Comparison of ENCODE assay signal across 8 mouse cellular contexts in the genomic region with DNA sequence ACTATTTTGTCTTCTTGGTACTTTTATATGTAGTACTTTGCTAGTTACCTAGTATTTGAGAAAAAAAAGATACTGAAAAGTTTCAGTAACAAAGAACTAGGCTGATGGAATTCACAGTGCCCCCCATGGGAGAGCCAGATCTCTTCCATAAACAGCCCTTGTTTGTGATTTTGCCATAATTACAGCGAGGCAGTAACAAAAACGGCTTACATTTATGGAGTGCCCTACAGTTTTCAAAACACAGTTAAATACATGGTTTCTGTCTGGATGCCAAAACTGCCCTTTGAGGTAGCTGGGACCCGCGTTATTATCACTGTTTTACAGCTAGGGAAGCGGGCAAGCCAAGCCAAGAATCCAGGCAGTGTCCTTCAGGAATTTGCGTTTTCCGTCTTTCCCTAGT. TPM values are rescaled to one million over a fixed set of nuclear protein-coding genes. Genes with fewer than 3 reads are reported as not detected.
DNase-seq lines count a peak whose midpoint lies in the region; ATAC-seq and TF ChIP-seq lines count a peak whose summit lies in the region.
"Had no signal": no experiment of that assay in that cellular context is flagged by ENCODE, and none has a peak within 500 bp of the region (broad histone marks: within the 10 kb centered on the region; RNA-seq: fewer than 3 reads in every experiment).

No protein-coding gene starts in this region.

- no peak for TF ChIP-seq CTCF in embryonic fibroblast, embryonic 13.5 days (IDR thresholded peaks at IDR 0.05; ENCODE audit: borderline replicate concordance, insufficient read depth, low read length)
- no peak for TF ChIP-seq CTCF in hindbrain, postnatal 0 days (IDR thresholded peaks at IDR 0.05; ENCODE audit: low read depth)
- TF ChIP-seq CTCF in lung, postnatal 0 days (IDR thresholded peaks at IDR 0.05), result no peak; the same call in 1 of the 2 replicates

- H3K36me3 ChIP-seq in megakaryocyte, embryonic 14.5 days (replicated peaks; ENCODE audit: low read length), result no peaks in the 10 kb centered on the region
- H3K36me3 ChIP-seq in hindbrain, postnatal 0 days (ENCODE audit: insufficient read depth, low read length), result no peaks in the 10 kb centered on the region
- no peaks in the 10 kb centered on the region for H3K36me3 ChIP-seq in lung, postnatal 0 days (ENCODE audit: insufficient read depth, low read length)

- H3K9ac ChIP-seq in hindbrain, postnatal 0 days (replicated peaks; ENCODE audit: low read length), result peak overlapping the region; percentile 96
- H3K9ac ChIP-seq in lung, postnatal 0 days (replicated peaks; ENCODE audit: low read depth), result peak overlapping the region; percentile 16

- ATAC-seq in megakaryocyte, adult 5-6 weeks (ENCODE audit: poor library complexity, severe bottlenecking), result no peak
- no peak for ATAC-seq in hindbrain, postnatal 0 days
- ATAC-seq in lung, postnatal 0 days, result no peak

- peak overlapping the region; percentile 86 for H3K4me2 ChIP-seq in hindbrain, postnatal 0 days (ENCODE audit: low read depth, low read length)
- H3K4me2 ChIP-seq in lung, postnatal 0 days (replicated peaks; ENCODE audit: low read depth, low read length), result peak overlapping the region; percentile 51

- peaks cover 5% of the 10 kb centered on the region for H3K27me3 ChIP-seq in megakaryocyte, embryonic 14.5 days (replicated peaks)
- H3K27me3 ChIP-seq in hindbrain, postnatal 0 days (ENCODE audit: insufficient read depth, low read length), result no peaks in the 10 kb centered on the region
- H3K27me3 ChIP-seq in lung, postnatal 0 days (replicated peaks; ENCODE audit: insufficient read depth, low read length), result no peaks in the 10 kb centered on the region

- TF ChIP-seq EP300 in lung, postnatal 0 days (IDR thresholded peaks at IDR 0.05), result 0 out of 2 replicates have a peak, but pooled peaks have one; percentile 31

- peaks cover 31% of the 10 kb centered on the region for H3K4me1 ChIP-seq in megakaryocyte, embryonic 14.5 days
- H3K4me1 ChIP-seq in embryonic fibroblast, embryonic 13.5 days (ENCODE audit: control insufficient read depth, insufficient read depth, low read length), result no peaks in the 10 kb centered on the region; the same call in 1 of the 2 replicates
- H3K4me1 ChIP-seq in hindbrain, postnatal 0 days (ENCODE audit: insufficient read depth, low read length), result no peaks in the 10 kb centered on the region
- peaks cover 9% of the 10 kb centered on the region; the same call in 1 of the 2 replicates for H3K4me1 ChIP-seq in lung, postnatal 0 days (ENCODE audit: insufficient read depth, low read depth, low read length)

- peak overlapping the region; percentile 92 for H3K4me3 ChIP-seq in megakaryocyte, embryonic 14.5 days (replicated peaks)
- peak overlapping the region; percentile 58 for H3K4me3 ChIP-seq in embryonic fibroblast, embryonic 13.5 days (ENCODE audit: insufficient read depth, low read length)
- H3K4me3 ChIP-seq in hindbrain, postnatal 0 days (ENCODE audit: low read length), result peak overlapping the region; percentile 64
- peak overlapping the region; percentile 97 for H3K4me3 ChIP-seq in lung, postnatal 0 days (ENCODE audit: low read depth, low read length)

- WGBS in hindbrain, postnatal 0 days, result 17% methylated on average over 7 of the region's 7 CpGs
- 7% methylated on average over 7 of the region's 7 CpGs for WGBS in lung, postnatal 0 days

- H3K27ac ChIP-seq in embryonic fibroblast, embryonic 13.5 days (ENCODE audit: insufficient read depth, low read length), result peak overlapping the region; percentile 79
- peak overlapping the region; percentile 96 for H3K27ac ChIP-seq in hindbrain, postnatal 0 days
- peak overlapping the region; percentile 99 for H3K27ac ChIP-seq in lung, postnatal 0 days (ENCODE audit: low read length)

- H3K9me3 ChIP-seq in megakaryocyte, embryonic 14.5 days, result no peaks in the 10 kb centered on the region
- no peaks in the 10 kb centered on the region for H3K9me3 ChIP-seq in hindbrain, postnatal 0 days (ENCODE audit: low read length)
- no peaks in the 10 kb centered on the region for H3K9me3 ChIP-seq in lung, postnatal 0 days (ENCODE audit: low read length)

- peak; percentile 51 for DNase-seq in hindbrain, postnatal 0 days (ENCODE audit: low spot score)
- DNase-seq in lung, postnatal 0 days (ENCODE audit: low spot score), result peak; percentile 31
- DNase-seq in yolk sac, embryonic 10.5 days (ENCODE audit: low spot score), result peak; percentile 6
- DNase-seq in retina, embryonic 14.5 days (ENCODE audit: low spot score), result no peak

- TF ChIP-seq POLR2A in embryonic fibroblast, embryonic 13.5 days (IDR thresholded peaks at IDR 0.05; ENCODE audit: low read depth, low read length), result no peak

RNA-seq across cellular contexts. Expression of gene Btbd7, which starts 0.6 kb away (rescaled TPM):
- polyA plus RNA-seq in megakaryocyte, embryonic 14.5 days (2012; ENCODE audit: insufficient read depth, low replicate concordance), result 0.26 and 0.35 TPM in 2 replicates
- total RNA-seq in megakaryocyte, adult 5-6 weeks (2015), result 22.4 and 27.8 TPM in 2 replicates
- 26.7 and 27.2 TPM in 2 replicates for total RNA-seq in megakaryocyte, adult 5-6 weeks (2017)
- 53.2 and 55.2 TPM in 2 replicates for polyA plus RNA-seq in embryonic fibroblast, embryonic 13.5 days (2011; ENCODE audit: insufficient read length, low read depth, missing spikeins)
- total RNA-seq in hindbrain, postnatal 0 days (2014; rRNA removed), result 27.3 and 30.9 TPM in 2 replicates
- polyA plus RNA-seq in hindbrain, postnatal 0 days (2015; fragmentation: Nextera tagmentation; extraction: Ambion mirVana), result 9.7 TPM in 2 replicates
- 14.7 and 17.1 TPM in 2 replicates for polyA plus RNA-seq in lung, postnatal 0 days (2015; fragmentation: Nextera tagmentation; extraction: Ambion mirVana)

RNA-seq across cellular contexts. Expression of gene Cox8c, which starts 20.2 kb away (rescaled TPM):
- polyA plus RNA-seq in megakaryocyte, embryonic 14.5 days (2012; ENCODE audit: insufficient read depth, low replicate concordance), result not detected in 2 replicates
- not detected in 2 replicates for total RNA-seq in megakaryocyte, adult 5-6 weeks (2015)
- not detected in 2 replicates for total RNA-seq in megakaryocyte, adult 5-6 weeks (2017)
- not detected in 2 replicates for polyA plus RNA-seq in embryonic fibroblast, embryonic 13.5 days (2011; ENCODE audit: insufficient read length, low read depth, missing spikeins)
- not detected in 2 replicates for total RNA-seq in hindbrain, postnatal 0 days (2014; rRNA removed)
- polyA plus RNA-seq in hindbrain, postnatal 0 days (2015; fragmentation: Nextera tagmentation; extraction: Ambion mirVana), result not detected in 2 replicates
- polyA plus RNA-seq in lung, postnatal 0 days (2015; fragmentation: Nextera tagmentation; extraction: Ambion mirVana), result not detected in 2 replicates
- total RNA-seq: common myeloid progenitor, adult 5-6 weeks had no signal
